Mouse (Mus musculus): ENCODE data around the gene Fabp3. TPM values are rescaled to one million over a fixed set of nuclear protein-coding genes. Genes with fewer than 3 reads are reported as not detected.

Gene Fabp3
- polyA plus RNA-seq (2014; fragmentation: Nextera tagmentation; extraction: Ambion mirVana), result 31.5 and 32.7 TPM in 2 replicates

- peak; percentile 73 for DNase-seq (ENCODE audit: low spot score)
- Histone ChIP-seq H3K4me1 (ENCODE audit: control insufficient read depth, insufficient read depth, low read length) (peaks cover 12% of the 10 kb centered on the region), H3K4me2 (ENCODE audit: low read depth) (peak within 1 kb of the TSS; percentile 79), H3K9ac (ENCODE audit: low read length) (peak within 1 kb of the TSS; percentile 49), H3K9me3 (ENCODE audit: control insufficient read depth, low read length) (no peaks in the 10 kb centered on the region), H3K36me3 (ENCODE audit: control insufficient read depth, insufficient read depth, low read length) (no peaks in the 10 kb centered on the region), H3K4me3 (ENCODE audit: low read depth, low read length) (peak within 1 kb of the TSS; percentile 40), H3K27me3 (ENCODE audit: control insufficient read depth, insufficient read depth, low read length) (peaks cover 41% of the 10 kb centered on the region), H3K27ac (ENCODE audit: low read depth, low read length) (no peak within 1 kb of the TSS)
- under 1% methylated on average over 52 of the region's 52 CpGs for WGBS
- no peak; the same call in 1 of the 2 replicates for ATAC-seq (ENCODE audit: insufficient read depth, low FRiP score, low TSS enrichment)
Measured at GRCm38 (mm10) chr4:130308231-130309081, at the start of gene Fabp3, which contains the start of gene Gm10570. TSS of gene Fabp3 (plus strand) at chr4:130308595. TSS of gene Gm10570 (minus strand) at chr4:130308674.

GRCm38 (mm10) chr4:130260406-130260805 lies 48.0 kb upstream of the Fabp3 start:
- WGBS, result 32% methylated on average over 5 of the region's 5 CpGs
- Histone ChIP-seq H3K4me2 (ENCODE audit: low read depth) (no peak overlapping the region), H3K27me3 (ENCODE audit: control insufficient read depth, insufficient read depth, low read length) (no peaks in the 10 kb centered on the region), H3K4me3 (ENCODE audit: low read depth, low read length) (no peak overlapping the region), H3K27ac (ENCODE audit: low read depth, low read length) (no peak overlapping the region), H3K4me1 (ENCODE audit: control insufficient read depth, insufficient read depth, low read length) (no peaks in the 10 kb centered on the region; the same call in 1 of the 2 replicates), H3K9me3 (ENCODE audit: control insufficient read depth, low read length) (no peaks in the 10 kb centered on the region), H3K36me3 (ENCODE audit: control insufficient read depth, insufficient read depth, low read length) (peaks cover 6% of the 10 kb centered on the region), H3K9ac (ENCODE audit: low read length) (no peak overlapping the region)
- ATAC-seq (ENCODE audit: insufficient read depth, low FRiP score, low TSS enrichment) (no peak), DNase-seq (ENCODE audit: low spot score) (no peak)

GRCm38 (mm10) chr4:130264131-130264530 lies 44.3 kb upstream of the Fabp3 start:
- H3K4me3 ChIP-seq (ENCODE audit: low read depth, low read length), result no peak overlapping the region
- ATAC-seq (ENCODE audit: insufficient read depth, low FRiP score, low TSS enrichment) (no peak), DNase-seq (ENCODE audit: low spot score) (no peak)
- 7% methylated on average over 11 of the region's 11 CpGs for WGBS
- peaks cover 4% of the 10 kb centered on the region for H3K36me3 ChIP-seq (ENCODE audit: control insufficient read depth, insufficient read depth, low read length)
- peaks cover 4% of the 10 kb centered on the region; the same call in 1 of the 2 replicates for H3K4me1 ChIP-seq (ENCODE audit: control insufficient read depth, insufficient read depth, low read length)
- no peak overlapping the region for H3K27ac ChIP-seq (ENCODE audit: low read depth, low read length)
- H3K9me3 ChIP-seq (ENCODE audit: control insufficient read depth, low read length), result no peaks in the 10 kb centered on the region
- no peak overlapping the region for H3K9ac ChIP-seq (ENCODE audit: low read length)
- H3K4me2 ChIP-seq (ENCODE audit: low read depth), result no peak overlapping the region
- no peaks in the 10 kb centered on the region for H3K27me3 ChIP-seq (ENCODE audit: control insufficient read depth, insufficient read depth, low read length)

GRCm38 (mm10) chr4:130264698-130265349 lies 43.6 kb upstream of the Fabp3 start:
- no peak overlapping the region for H3K4me2 ChIP-seq (ENCODE audit: low read depth)
- H3K27ac ChIP-seq (ENCODE audit: low read depth, low read length), result no peak overlapping the region
- DNase-seq (ENCODE audit: low spot score), result peak; percentile 81
- no peak overlapping the region for H3K4me3 ChIP-seq (ENCODE audit: low read depth, low read length)
- H3K4me1 ChIP-seq (ENCODE audit: control insufficient read depth, insufficient read depth, low read length), result peaks cover 4% of the 10 kb centered on the region; the same call in 1 of the 2 replicates
- peak; percentile 31; the same call in 1 of the 2 replicates for ATAC-seq (ENCODE audit: insufficient read depth, low FRiP score, low TSS enrichment)
- H3K9me3 ChIP-seq (ENCODE audit: control insufficient read depth, low read length), result no peaks in the 10 kb centered on the region
- H3K27me3 ChIP-seq (ENCODE audit: control insufficient read depth, insufficient read depth, low read length), result no peaks in the 10 kb centered on the region
- peaks cover 4% of the 10 kb centered on the region for H3K36me3 ChIP-seq (ENCODE audit: control insufficient read depth, insufficient read depth, low read length)
- H3K9ac ChIP-seq (ENCODE audit: low read length), result no peak overlapping the region
- WGBS, result 21% methylated on average over 24 of the region's 24 CpGs

- H3K9me3 ChIP-seq (ENCODE audit: control insufficient read depth, low read length), result no peaks in the 10 kb centered on the region
Measured at GRCm38 (mm10) chr4:130266601-130267000, 41.8 kb upstream of the Fabp3 start.

GRCm38 (mm10) chr4:130267069-130267468 lies 41.3 kb upstream of the Fabp3 start:
- Histone ChIP-seq H3K9me3 (ENCODE audit: control insufficient read depth, low read length) (no peaks in the 10 kb centered on the region), H3K4me1 (ENCODE audit: control insufficient read depth, insufficient read depth, low read length) (peaks cover 4% of the 10 kb centered on the region; the same call in 1 of the 2 replicates), H3K36me3 (ENCODE audit: control insufficient read depth, insufficient read depth, low read length) (peaks cover 4% of the 10 kb centered on the region), H3K4me2 (ENCODE audit: low read depth) (no peak overlapping the region), H3K4me3 (ENCODE audit: low read depth, low read length) (no peak overlapping the region), H3K9ac (ENCODE audit: low read length) (no peak overlapping the region), H3K27ac (ENCODE audit: low read depth, low read length) (no peak overlapping the region), H3K27me3 (ENCODE audit: control insufficient read depth, insufficient read depth, low read length) (no peaks in the 10 kb centered on the region)
- DNase-seq (ENCODE audit: low spot score), result no peak
- WGBS, result 88% methylated on average over 7 of the region's 7 CpGs
- no peak for ATAC-seq (ENCODE audit: insufficient read depth, low FRiP score, low TSS enrichment)

More at GRCm38 (mm10) chr4:130266601-130267000, 41.8 kb upstream of the Fabp3 start:
- ATAC-seq (ENCODE audit: insufficient read depth, low FRiP score, low TSS enrichment) (no peak), DNase-seq (ENCODE audit: low spot score) (no peak)
- no peak overlapping the region for H3K4me2 ChIP-seq (ENCODE audit: low read depth)
- peaks cover 4% of the 10 kb centered on the region; the same call in 1 of the 2 replicates for H3K4me1 ChIP-seq (ENCODE audit: control insufficient read depth, insufficient read depth, low read length)
- no peaks in the 10 kb centered on the region for H3K27me3 ChIP-seq (ENCODE audit: control insufficient read depth, insufficient read depth, low read length)
- WGBS, result 69% methylated on average over 9 of the region's 9 CpGs
- peaks cover 4% of the 10 kb centered on the region for H3K36me3 ChIP-seq (ENCODE audit: control insufficient read depth, insufficient read depth, low read length)
- no peak overlapping the region for H3K9ac ChIP-seq (ENCODE audit: low read length)
- H3K4me3 ChIP-seq (ENCODE audit: low read depth, low read length), result no peak overlapping the region
- H3K27ac ChIP-seq (ENCODE audit: low read depth, low read length), result no peak overlapping the region

- ATAC-seq (ENCODE audit: insufficient read depth, low FRiP score, low TSS enrichment) (no peak), DNase-seq (ENCODE audit: low spot score) (no peak)
- H3K36me3 ChIP-seq (ENCODE audit: control insufficient read depth, insufficient read depth, low read length), result no peaks in the 10 kb centered on the region
- no peaks in the 10 kb centered on the region for H3K9me3 ChIP-seq (ENCODE audit: control insufficient read depth, low read length)
- peaks cover 10% of the 10 kb centered on the region; the same call in 1 of the 2 replicates for H3K4me1 ChIP-seq (ENCODE audit: control insufficient read depth, insufficient read depth, low read length)
- no peak overlapping the region for H3K4me2 ChIP-seq (ENCODE audit: low read depth)
- no peak overlapping the region for H3K27ac ChIP-seq (ENCODE audit: low read depth, low read length)
- H3K27me3 ChIP-seq (ENCODE audit: control insufficient read depth, insufficient read depth, low read length), result no peaks in the 10 kb centered on the region; the same call in 1 of the 2 replicates
- 84% methylated on average over 10 of the region's 10 CpGs for WGBS
- no peak overlapping the region for H3K9ac ChIP-seq (ENCODE audit: low read length)
- H3K4me3 ChIP-seq (ENCODE audit: low read depth, low read length), result no peak overlapping the region
Measured at GRCm38 (mm10) chr4:130268736-130269135, 39.7 kb upstream of the Fabp3 start.

GRCm38 (mm10) chr4:130270089-130270488 lies 38.3 kb upstream of the Fabp3 start:
- H3K4me1 ChIP-seq (ENCODE audit: control insufficient read depth, insufficient read depth, low read length), result peaks cover 11% of the 10 kb centered on the region; the same call in 1 of the 2 replicates
- H3K36me3 ChIP-seq (ENCODE audit: control insufficient read depth, insufficient read depth, low read length), result no peaks in the 10 kb centered on the region
- H3K4me2 ChIP-seq (ENCODE audit: low read depth), result no peak overlapping the region
- DNase-seq (ENCODE audit: low spot score), result no peak
- no peak overlapping the region for H3K9ac ChIP-seq (ENCODE audit: low read length)
- ATAC-seq (ENCODE audit: insufficient read depth, low FRiP score, low TSS enrichment), result no peak
- no peak overlapping the region for H3K27ac ChIP-seq (ENCODE audit: low read depth, low read length)
- no peak overlapping the region for H3K4me3 ChIP-seq (ENCODE audit: low read depth, low read length)
- WGBS, result 85% methylated on average over 8 of the region's 8 CpGs
- no peaks in the 10 kb centered on the region; the same call in 1 of the 2 replicates for H3K27me3 ChIP-seq (ENCODE audit: control insufficient read depth, insufficient read depth, low read length)
- H3K9me3 ChIP-seq (ENCODE audit: control insufficient read depth, low read length), result no peaks in the 10 kb centered on the region

Data from neural tube, embryonic 11.5 days (tissue).